Mouse (Mus musculus): Measurements from ENCODE around the gene Vamp2. TPM values are rescaled to one million over a fixed set of nuclear protein-coding genes. Genes with fewer than 3 reads are reported as not detected.

Gene Vamp2
- polyA plus RNA-seq, 1 experiment, result 51.8 TPM

- TF ChIP-seq TCF3 (IDR thresholded peaks at IDR 0.05; ENCODE audit: insufficient read length, low read depth), result no peak
- peak in 2 of 3 experiments; percentile 35 to 43 for TF ChIP-seq MYOD1 (IDR thresholded peaks at IDR 0.05; ENCODE audit: control insufficient read depth in 1 of 3, insufficient read length in 2 of 3, low read depth in 2 of 3)
- peaks cover 23% of the 10 kb centered on the region for H3K79me2 ChIP-seq (ENCODE audit: control insufficient read depth, insufficient read depth)
Observed at GRCm38 (mm10) chr11:69058265-69058664, 30.0 kb upstream of the Vamp2 start.

GRCm38 (mm10) chr11:69058729-69059356 lies 29.4 kb upstream of the Vamp2 start:
- no peak for TF ChIP-seq E2F4 (IDR thresholded peaks at IDR 0.05; ENCODE audit: insufficient read depth)
- TF ChIP-seq MYOD1 (IDR thresholded peaks at IDR 0.05; ENCODE audit: control insufficient read depth in 1 of 3, insufficient read length in 2 of 3, low read depth in 2 of 3), result no peak
- no peak for TF ChIP-seq TCF12 (IDR thresholded peaks at IDR 0.05; ENCODE audit: insufficient read depth, poor library complexity, severe bottlenecking)
- TF ChIP-seq POLR2AphosphoS2 (IDR thresholded peaks at IDR 0.05; ENCODE audit: insufficient read length, low read depth), result no peak
- TF ChIP-seq CEBPB (IDR thresholded peaks at IDR 0.05; ENCODE audit: insufficient read depth, poor library complexity, severe bottlenecking), result no peak
- TF ChIP-seq MYOG (IDR thresholded peaks at IDR 0.05; ENCODE audit: control insufficient read depth in 1 of 3, insufficient read depth in 1 of 3, insufficient read length in 2 of 3, low read depth in 2 of 3), result no peak
- no peak for TF ChIP-seq SRF (IDR thresholded peaks at IDR 0.05; ENCODE audit: control insufficient read depth, insufficient read length, low read depth)
- TF ChIP-seq USF1 (IDR thresholded peaks at IDR 0.05; ENCODE audit: low read depth), result no peak
- TF ChIP-seq POLR2A (IDR thresholded peaks at IDR 0.05; ENCODE audit: insufficient read length, low read depth), result no peak
- TF ChIP-seq MAX (IDR thresholded peaks at IDR 0.05; ENCODE audit: low read depth), result no peak
- TF ChIP-seq TCF3 (IDR thresholded peaks at IDR 0.05; ENCODE audit: insufficient read length, low read depth), result no peak
- TF ChIP-seq REST (IDR thresholded peaks at IDR 0.05; ENCODE audit: insufficient read depth, insufficient read length), result no peak

More at GRCm38 (mm10) chr11:69058265-69058664, 30.0 kb upstream of the Vamp2 start:
- no peaks in the 10 kb centered on the region for H3K27me3 ChIP-seq (ENCODE audit: control insufficient read depth, insufficient read depth, insufficient read length)
- peak overlapping the region; percentile 88 for H3K4me2 ChIP-seq (ENCODE audit: low read depth)
- H3K36me3 ChIP-seq (ENCODE audit: control insufficient read depth, insufficient read depth), result no peaks in the 10 kb centered on the region
- no peak overlapping the region for H3ac ChIP-seq (ENCODE audit: control insufficient read depth, insufficient read length)
- H3K4me3 ChIP-seq, result peak overlapping the region; percentile 66

GRCm38 (mm10) chr11:69059357-69059974 lies 28.8 kb upstream of the Vamp2 start, which contains the start of gene Borcs6:
TSS of gene Borcs6 (plus strand) at chr11:69059717.
- peak within 1 kb of the TSS; percentile 75 for H3ac ChIP-seq (ENCODE audit: control insufficient read depth, insufficient read length)
- TF ChIP-seq TCF12 (IDR thresholded peaks at IDR 0.05; ENCODE audit: insufficient read depth, poor library complexity, severe bottlenecking), result no peak
- TF ChIP-seq MYOD1 (IDR thresholded peaks at IDR 0.05; ENCODE audit: control insufficient read depth in 1 of 3, insufficient read length in 2 of 3, low read depth in 2 of 3), result peak in 2 of 3 experiments; percentile 55 to 77
- TF ChIP-seq USF1 (IDR thresholded peaks at IDR 0.05; ENCODE audit: low read depth), result no peak
- TF ChIP-seq POLR2A (IDR thresholded peaks at IDR 0.05; ENCODE audit: insufficient read length, low read depth), result peak; percentile 64
- TF ChIP-seq MYOG (IDR thresholded peaks at IDR 0.05; ENCODE audit: control insufficient read depth in 1 of 3, insufficient read depth in 1 of 3, insufficient read length in 2 of 3, low read depth in 2 of 3), result peak; percentile 44 to 82 (median 80)
- peak; percentile 57 for TF ChIP-seq POLR2AphosphoS2 (IDR thresholded peaks at IDR 0.05; ENCODE audit: insufficient read length, low read depth)
- TF ChIP-seq TCF3 (IDR thresholded peaks at IDR 0.05; ENCODE audit: insufficient read length, low read depth), result no peak
- TF ChIP-seq REST (IDR thresholded peaks at IDR 0.05; ENCODE audit: insufficient read depth, insufficient read length), result no peak
- no peak for TF ChIP-seq CEBPB (IDR thresholded peaks at IDR 0.05; ENCODE audit: insufficient read depth, poor library complexity, severe bottlenecking)
- TF ChIP-seq SRF (IDR thresholded peaks at IDR 0.05; ENCODE audit: control insufficient read depth, insufficient read length, low read depth), result no peak
- TF ChIP-seq E2F4 (IDR thresholded peaks at IDR 0.05; ENCODE audit: insufficient read depth), result no peak
- peak within 1 kb of the TSS; percentile 97 for H3K4me2 ChIP-seq (ENCODE audit: low read depth)
- peaks cover 23% of the 10 kb centered on the region for H3K79me2 ChIP-seq (ENCODE audit: control insufficient read depth, insufficient read depth)
- peak within 1 kb of the TSS; percentile 66 for H3K4me3 ChIP-seq
- H3K36me3 ChIP-seq (ENCODE audit: control insufficient read depth, insufficient read depth), result no peaks in the 10 kb centered on the region
- H3K27me3 ChIP-seq (ENCODE audit: control insufficient read depth, insufficient read depth, insufficient read length), result no peaks in the 10 kb centered on the region

More at GRCm38 (mm10) chr11:69058729-69059356, 29.4 kb upstream of the Vamp2 start:
- Histone ChIP-seq H3K79me2 (ENCODE audit: control insufficient read depth, insufficient read depth) (peaks cover 23% of the 10 kb centered on the region), H3ac (ENCODE audit: control insufficient read depth, insufficient read length) (peak overlapping the region; percentile 75), H3K27me3 (ENCODE audit: control insufficient read depth, insufficient read depth, insufficient read length) (no peaks in the 10 kb centered on the region), H3K4me2 (ENCODE audit: low read depth) (peak overlapping the region; percentile 88), H3K36me3 (ENCODE audit: control insufficient read depth, insufficient read depth) (no peaks in the 10 kb centered on the region), H3K4me3 (peak overlapping the region; percentile 66)

- peaks cover 23% of the 10 kb centered on the region for H3K79me2 ChIP-seq (ENCODE audit: control insufficient read depth, insufficient read depth)
Observed at GRCm38 (mm10) chr11:69059975-69060411, 28.3 kb upstream of the Vamp2 start.

More at GRCm38 (mm10) chr11:69059975-69060411, 28.3 kb upstream of the Vamp2 start:
- H3K4me2 ChIP-seq (ENCODE audit: low read depth), result peak overlapping the region; percentile 97
- TF ChIP-seq MYOG (IDR thresholded peaks at IDR 0.05; ENCODE audit: control insufficient read depth in 1 of 3, insufficient read depth in 1 of 3, insufficient read length in 2 of 3, low read depth in 2 of 3), result no peak
- H3K36me3 ChIP-seq (ENCODE audit: control insufficient read depth, insufficient read depth), result no peaks in the 10 kb centered on the region
- H3K4me3 ChIP-seq, result peak overlapping the region; percentile 66
- no peaks in the 10 kb centered on the region for H3K27me3 ChIP-seq (ENCODE audit: control insufficient read depth, insufficient read depth, insufficient read length)
- peak overlapping the region; percentile 75 for H3ac ChIP-seq (ENCODE audit: control insufficient read depth, insufficient read length)
